Mouse (Mus musculus) CH12.LX (cell line): ENCODE data around the gene Myh11. TPM values are rescaled to one million over a fixed set of nuclear protein-coding genes. Genes with fewer than 3 reads are reported as not detected.

Experiments
- DNase-seq: peaks from one replicate; pipeline ENCODE4 v3.0.0-alpha.2; 2013; ENCODE audit errors: extremely low read depth
- H3K27ac ChIP-seq: 2 replicates; pipeline ENCODE4 v1.5.1; 2012; ENCODE audit warnings: low read depth, mild to moderate bottlenecking, control low read depth, moderate library complexity; ENCODE audit not compliant: insufficient read depth
- H3K27me3 ChIP-seq: replicated peaks from 2 replicates; pipeline ENCODE3; 2012; ENCODE audit warnings: inconsistent platforms
- H3K36me3 ChIP-seq, 2 experiments: replicated peaks in 1 of 2; 2 replicates each; pipeline versions ENCODE3 to v1.6.1; 2012; ENCODE audit warnings: inconsistent platforms in 1 of 2, low read length in 1 of 2, mild to moderate bottlenecking in 1 of 2, mixed read lengths in 1 of 2, moderate library complexity in 1 of 2; ENCODE audit not compliant: control insufficient read depth in 1 of 2, insufficient read depth in 1 of 2
- H3K4me1 ChIP-seq, 2 experiments: 2 replicates each; pipeline ENCODE4 v1.6.1; 2012; ENCODE audit warnings: inconsistent platforms in 1 of 2, moderate library complexity in 1 of 2; ENCODE audit not compliant: insufficient read depth in 2 of 2, control insufficient read depth in 1 of 2
- H3K4me2 ChIP-seq: 2 replicates; pipeline ENCODE4 v1.6.1; 2012; ENCODE audit warnings: low read depth, mild to moderate bottlenecking, control low read depth; ENCODE audit not compliant: poor library complexity, insufficient read depth, severe bottlenecking
- H3K4me3 ChIP-seq, 3 experiments: fragments of 150-350 bp in 1 of 3; sonication (generic) in 1 of 3; replicated peaks in 1 of 3; 2 replicates each; pipeline versions ENCODE3 to v1.5.1; 2011 to 2012; ENCODE audit warnings: low read depth in 2 of 3, low read length in 2 of 3, mild to moderate bottlenecking in 2 of 3, moderate library complexity in 2 of 3, control low read depth in 1 of 3, improper control_type of control experiment in 1 of 3, inconsistent platforms in 1 of 3, mixed read lengths in 1 of 3; ENCODE audit not compliant: poor library complexity in 1 of 3
- H3K79me2 ChIP-seq: replicated peaks from 2 replicates; pipeline ENCODE4 v1.6.1; 2012; ENCODE audit warnings: mild to moderate bottlenecking, moderate library complexity; ENCODE audit not compliant: control insufficient read depth, poor library complexity, insufficient read depth, severe bottlenecking; ENCODE audit errors: extremely low read depth
- H3K9ac ChIP-seq: 2 replicates; pipeline ENCODE4 v1.6.1; 2012; ENCODE audit warnings: low read depth, mild to moderate bottlenecking, control low read depth, moderate library complexity; ENCODE audit not compliant: insufficient read depth
- H3K9me3 ChIP-seq: replicated peaks from 2 replicates; pipeline ENCODE3; 2012; ENCODE audit warnings: low read length, inconsistent platforms, mixed read lengths
- CHD1 ChIP-seq: IDR thresholded peaks from 2 replicates; pipeline ENCODE4 v1.6.1; 2012; ENCODE audit warnings: low read depth, low read length, improper control_type of control experiment, inconsistent platforms
- CTCF ChIP-seq, 2 experiments: IDR thresholded peaks in 1 of 2; conservative IDR thresholded peaks in 1 of 2; 2 replicates each; pipeline ENCODE4 v1.5.1; 2011 to 2012; ENCODE audit warnings: low read depth in 2 of 2, low read length in 2 of 2, improper control_type of control experiment in 1 of 2, inconsistent platforms in 1 of 2, mild to moderate bottlenecking in 1 of 2, moderate library complexity in 1 of 2
- E2F4 ChIP-seq: IDR thresholded peaks from 2 replicates; pipeline ENCODE4 v1.6.1; 2011; ENCODE audit warnings: low read depth, low read length, improper control_type of control experiment; ENCODE audit not compliant: insufficient replicate concordance
- ELF1 ChIP-seq: IDR thresholded peaks from 2 replicates; pipeline ENCODE4 v1.6.1; 2014; ENCODE audit warnings: low read depth, mild to moderate bottlenecking, inconsistent platforms, low read length, improper control_type of control experiment
- EP300 ChIP-seq: IDR thresholded peaks from 2 replicates; pipeline ENCODE4 v1.6.1; 2011; ENCODE audit warnings: low read length, improper control_type of control experiment
- GABPA ChIP-seq: IDR thresholded peaks from 2 replicates; pipeline ENCODE4 v1.6.1; 2012; ENCODE audit warnings: low read depth, low read length, improper control_type of control experiment, inconsistent platforms; ENCODE audit not compliant: insufficient replicate concordance
- JUND ChIP-seq: conservative IDR thresholded peaks from 2 replicates; pipeline ENCODE4 v1.6.1; 2011; ENCODE audit warnings: low read depth, low read length, improper control_type of control experiment
- MAFK ChIP-seq: IDR thresholded peaks from 2 replicates; pipeline ENCODE4 v1.6.1; 2011; ENCODE audit warnings: low read length, improper control_type of control experiment; ENCODE audit not compliant: insufficient replicate concordance
- MAX ChIP-seq: IDR thresholded peaks from 2 replicates; pipeline ENCODE4 v1.6.1; 2011; ENCODE audit warnings: low read length, improper control_type of control experiment
- MAZ ChIP-seq: IDR thresholded peaks from 2 replicates; pipeline ENCODE4 v1.6.1; 2012; ENCODE audit warnings: low read depth, mild to moderate bottlenecking, inconsistent platforms, low read length, improper control_type of control experiment, moderate library complexity
- MXI1 ChIP-seq: IDR thresholded peaks from 2 replicates; pipeline ENCODE4 v1.6.1; 2011; ENCODE audit warnings: mild to moderate bottlenecking, low read depth, low read length, improper control_type of control experiment
- MYC ChIP-seq: IDR thresholded peaks from 2 replicates; pipeline ENCODE4 v1.6.1; 2011; ENCODE audit warnings: low read depth, mild to moderate bottlenecking, improper control_type of control experiment, low read length
- NELFE ChIP-seq: IDR thresholded peaks from 2 replicates; pipeline ENCODE4 v1.6.1; 2011; ENCODE audit warnings: low read depth, low read length, improper control_type of control experiment
- NRF1 ChIP-seq: IDR thresholded peaks from 2 replicates; pipeline ENCODE4 v1.6.1; 2014; ENCODE audit warnings: low read depth, mild to moderate bottlenecking, inconsistent platforms, low read length, improper control_type of control experiment, moderate library complexity
- POLR2A ChIP-seq: IDR thresholded peaks from 2 replicates; pipeline ENCODE4 v1.6.1; 2011; ENCODE audit warnings: low read depth, mild to moderate bottlenecking, improper control_type of control experiment, low read length
- POLR2AphosphoS2 ChIP-seq: IDR thresholded peaks from 2 replicates; pipeline ENCODE4 v1.6.1; 2011; ENCODE audit warnings: low read depth, low read length, improper control_type of control experiment
- RAD21 ChIP-seq: IDR thresholded peaks from 2 replicates; pipeline ENCODE4 v1.6.1; 2011; ENCODE audit warnings: low read depth, mild to moderate bottlenecking, low read length, improper control_type of control experiment, moderate library complexity
- RCOR1 ChIP-seq: conservative IDR thresholded peaks from 2 replicates; pipeline ENCODE4 v1.6.1; 2012; ENCODE audit warnings: low read depth, mild to moderate bottlenecking, inconsistent platforms, low read length, improper control_type of control experiment
- SIN3A ChIP-seq: IDR thresholded peaks from 2 replicates; pipeline ENCODE4 v1.6.1; 2012; ENCODE audit warnings: low read length, improper control_type of control experiment, inconsistent platforms
- SMC3 ChIP-seq: IDR thresholded peaks from 2 replicates; pipeline ENCODE4 v1.6.1; 2011; ENCODE audit warnings: low read depth, low read length, improper control_type of control experiment
- TBP ChIP-seq: conservative IDR thresholded peaks from 2 replicates; pipeline ENCODE4 v1.6.1; 2011; ENCODE audit warnings: low read depth, low read length, improper control_type of control experiment
- TCF12 ChIP-seq: IDR thresholded peaks from 2 replicates; pipeline ENCODE4 v1.6.1; 2014; ENCODE audit warnings: low read depth, mild to moderate bottlenecking, inconsistent platforms, low read length, improper control_type of control experiment
- UBTF ChIP-seq: IDR thresholded peaks from 2 replicates; pipeline ENCODE4 v1.6.1; 2012; ENCODE audit warnings: low read depth, mild to moderate bottlenecking, inconsistent platforms, low read length, improper control_type of control experiment, moderate library complexity
- USF1 ChIP-seq: IDR thresholded peaks from 2 replicates; pipeline ENCODE4 v1.6.1; 2014; ENCODE audit warnings: low read depth, mild to moderate bottlenecking, inconsistent platforms, low read length, improper control_type of control experiment
- USF2 ChIP-seq: conservative IDR thresholded peaks from 2 replicates; pipeline ENCODE4 v1.6.1; 2011; ENCODE audit warnings: low read depth, low read length, improper control_type of control experiment
- ZC3H11A ChIP-seq: IDR thresholded peaks from 2 replicates; pipeline ENCODE4 v1.6.1; 2012; ENCODE audit warnings: low read depth, mild to moderate bottlenecking, inconsistent platforms, low read length, improper control_type of control experiment
- ZKSCAN1 ChIP-seq: IDR thresholded peaks from 2 replicates; pipeline ENCODE4 v1.6.1; 2012; ENCODE audit warnings: low read depth, inconsistent platforms, low read length, improper control_type of control experiment, borderline replicate concordance
- ZNF384 ChIP-seq: IDR thresholded peaks from 2 replicates; pipeline ENCODE4 v1.6.1; 2012; ENCODE audit warnings: low read depth, low read length, improper control_type of control experiment, inconsistent platforms
- dilution Hi-C: fragments of 300-500 bp; cut with MboI; formaldehyde crosslinking; loops from 2 replicates; pipeline ENCODE4 v1.14.3; 2020; ENCODE audit warnings: low sequenced_read_pairs; ENCODE audit not compliant: extremely low pct_unique_long_range_greater_than_20kb, extremely low pct_ligation_motif_present
- in situ Hi-C: fragments of 300-500 bp; cut with MboI; formaldehyde crosslinking; loops from 3 replicates; pipeline ENCODE4 v1.14.3; 2019; ENCODE audit warnings: low sequenced_read_pairs, low pct_ligation_motif_present, low pct_unique_long_range_greater_than_20kb, mixed read lengths
- polyA plus RNA-seq: library from polyadenylated mRNA; unstranded; fragments of >175 nt; gene quantifications from 2 replicates; pipeline ENCODE4 v1.2.1, GENCODE M21; 2012; ENCODE audit warnings: low read depth; ENCODE audit not compliant: insufficient read length
- total RNA-seq, 2 experiments: library from RNA; depleted of rRNA; stranded (reverse); fragments of 300-350 nt in 1 of 2; fragments of >200 nt in 1 of 2; gene quantifications; 2 replicates each; pipeline ENCODE4 v1.2.3; 2012 to 2014

Gene Myh11
- total and polyA plus RNA-seq, 3 experiments: 0.04 to 0.06 (median 0.04) TPM

- H3K4me1 ChIP-seq: peaks cover 0 to 29% of the 10 kb centered on the region in 2 experiments; a peak in 2 of 4 replicates
- in situ Hi-C loops: no loop called here
- H3K4me2 ChIP-seq: no peak overlapping the region
- H3K79me2 ChIP-seq: no peaks in the 10 kb centered on the region
- DNase-seq: no peak
- no peaks in the 10 kb centered on the region for H3K9me3 ChIP-seq
- no peaks in the 10 kb centered on the region for H3K27me3 ChIP-seq
- H3K4me3 ChIP-seq: no peak overlapping the region
- H3K36me3 ChIP-seq: peaks cover 42 to 89% of the 10 kb centered on the region in 2 experiments
- no peak for TF ChIP-seq TCF12
- no peak for TF ChIP-seq MXI1
- TF ChIP-seq E2F4: no peak
- TF ChIP-seq POLR2AphosphoS2: no peak
- no peak for TF ChIP-seq ZNF384
- TF ChIP-seq USF2: no peak
- TF ChIP-seq POLR2A: no peak
- TF ChIP-seq RCOR1: no peak
- no peak for TF ChIP-seq MAZ
- TF ChIP-seq MYC: no peak
- TF ChIP-seq ELF1: no peak
- no peak for TF ChIP-seq EP300
- TF ChIP-seq NELFE: no peak
- no peak for TF ChIP-seq CTCF (conservative IDR thresholded peaks at IDR 0.05 in 1 of 2, IDR thresholded peaks at IDR 0.05 in 1 of 2; ENCODE audit: low read depth in 2 of 2, low read length in 2 of 2)
- no peak for TF ChIP-seq TBP
- TF ChIP-seq JUND: no peak
- no peak for TF ChIP-seq RAD21
- no peak for TF ChIP-seq NRF1
- dilution Hi-C loops: no loop called here
- no peak overlapping the region for H3K9ac ChIP-seq
- no peak overlapping the region for H3K27ac ChIP-seq
Measured at GRCm38 (mm10) chr16:14303148-14303547, 12.0 kb upstream of the Myh11 start.

GRCm38 (mm10) chr16:14298461-14298860 lies 7.3 kb upstream of the Myh11 start:
- TF ChIP-seq JUND (no peak), USF2 (no peak), UBTF (no peak), ZKSCAN1 (no peak), ZC3H11A (no peak), USF1 (no peak), SMC3 (no peak), GABPA (no peak), MAX (no peak), SIN3A (no peak), MYC (no peak), EP300 (no peak), CHD1 (no peak), E2F4 (no peak), POLR2A (no peak), MAZ (no peak), RAD21 (no peak), MAFK (no peak)
- dilution Hi-C loops: no loop called here
- no peak for DNase-seq
- Histone ChIP-seq H3K9ac (no peak overlapping the region), H3K4me2 (no peak overlapping the region), H3K9me3 (no peaks in the 10 kb centered on the region), H3K4me1 (peaks cover 0 to 18% of the 10 kb centered on the region in 2 experiments; a peak in 2 of 4 replicates), H3K27me3 (no peaks in the 10 kb centered on the region), H3K27ac (no peak overlapping the region), H3K36me3 (peaks cover 20 to 60% of the 10 kb centered on the region in 2 experiments), H3K4me3 (no peak overlapping the region), H3K79me2 (no peaks in the 10 kb centered on the region)
- in situ Hi-C loops: no loop called here
